Mouse (Mus musculus): ENCODE results near the gene N4bp2. TPM values are rescaled to one million over a fixed set of nuclear protein-coding genes. Genes with fewer than 3 reads are reported as not detected.

Gene N4bp2
- total and polyA plus RNA-seq, 3 experiments = 11.4 to 50.6 (median 12.9) TPM

- peaks cover 0 to 19% of the 10 kb centered on the region in 2 experiments; a peak in 2 of 4 replicates for H3K36me3 ChIP-seq (ENCODE audit: control insufficient read depth in 1 of 2, insufficient read depth in 2 of 2, low read length in 2 of 2)
- H3K79me2 ChIP-seq (ENCODE audit: control insufficient read depth, insufficient read depth, low read length, poor library complexity) = no peaks in the 10 kb centered on the region
- no peak overlapping the region for H3K9ac ChIP-seq (ENCODE audit: control insufficient read depth, low read depth, low read length, poor library complexity, severe bottlenecking)
- TF ChIP-seq RCOR1 (IDR thresholded peaks at IDR 0.05; ENCODE audit: low read depth, low read length) (no peak), EP300 (IDR thresholded peaks at IDR 0.05; ENCODE audit: low read depth in 1 of 2, low read length in 2 of 2) (peak in 1 of 2 experiments; percentile 37; a peak in 2 of 4 replicates), MAX (IDR thresholded peaks at IDR 0.05; ENCODE audit: low read length) (peak; percentile 88), MYC (IDR thresholded peaks at IDR 0.05; ENCODE audit: low read depth, low read length) (peak; percentile 35; the same call in 1 of the 2 replicates), TAL1 (IDR thresholded peaks at IDR 0.05; ENCODE audit: low read length) (no peak)
- DNase-seq (ENCODE audit: low read depth, low spot score) = peak; percentile 64
- H3K4me3 ChIP-seq (ENCODE audit: control insufficient read depth in 1 of 2, insufficient read depth in 1 of 2, low read depth in 2 of 2, low read length in 2 of 2) = no peak overlapping the region
- no peaks in the 10 kb centered on the region for H3K9me3 ChIP-seq (replicated peaks; ENCODE audit: insufficient read depth, low read length)
- H3K27me3 ChIP-seq (ENCODE audit: control insufficient read depth in 1 of 2, insufficient read depth in 2 of 2, low read length in 2 of 2) = no peaks in the 10 kb centered on the region
- H3K27ac ChIP-seq (ENCODE audit: control insufficient read depth, low read depth, low read length) = no peak overlapping the region
- H3K4me1 ChIP-seq (ENCODE audit: control insufficient read depth in 1 of 2, insufficient read depth in 2 of 2, low read length in 2 of 2) = peaks cover 8 to 30% of the 10 kb centered on the region in 2 experiments
Measured at GRCm38 (mm10) chr5:65846534-65846933, 83.2 kb downstream of the N4bp2 start.

- Histone ChIP-seq H3K4me1 (ENCODE audit: control insufficient read depth in 1 of 2, insufficient read depth in 2 of 2, low read length in 2 of 2) (peaks cover 8 to 26% of the 10 kb centered on the region in 2 experiments), H3K79me2 (ENCODE audit: control insufficient read depth, insufficient read depth, low read length, poor library complexity) (no peaks in the 10 kb centered on the region), H3K9ac (ENCODE audit: control insufficient read depth, low read depth, low read length, poor library complexity, severe bottlenecking) (no peak overlapping the region), H3K27me3 (ENCODE audit: control insufficient read depth in 1 of 2, insufficient read depth in 2 of 2, low read length in 2 of 2) (no peaks in the 10 kb centered on the region), H3K36me3 (ENCODE audit: control insufficient read depth in 1 of 2, insufficient read depth in 2 of 2, low read length in 2 of 2) (peaks cover 0 to 15% of the 10 kb centered on the region in 2 experiments; a peak in 2 of 4 replicates), H3K27ac (ENCODE audit: control insufficient read depth, low read depth, low read length) (no peak overlapping the region), H3K9me3 (replicated peaks; ENCODE audit: insufficient read depth, low read length) (no peaks in the 10 kb centered on the region), H3K4me3 (ENCODE audit: control insufficient read depth in 1 of 2, insufficient read depth in 1 of 2, low read depth in 2 of 2, low read length in 2 of 2) (no peak overlapping the region)
- no peak for DNase-seq (ENCODE audit: low read depth, low spot score)
- TF ChIP-seq BHLHE40 (IDR thresholded peaks at IDR 0.05; ENCODE audit: borderline replicate concordance, low read depth, low read length) = no peak
Measured at GRCm38 (mm10) chr5:65846958-65847357, 83.6 kb downstream of the N4bp2 start.

- DNase-seq (ENCODE audit: low read depth, low spot score) = no peak
- TF ChIP-seq POLR2AphosphoS5 (IDR thresholded peaks at IDR 0.05; ENCODE audit: borderline replicate concordance, low read depth, low read length) = no peak
- TF ChIP-seq TCF12 (IDR thresholded peaks at IDR 0.05; ENCODE audit: low read depth, low read length) = no peak
- TF ChIP-seq BHLHE40 (IDR thresholded peaks at IDR 0.05; ENCODE audit: borderline replicate concordance, low read depth, low read length) = no peak
- no peak for TF ChIP-seq NELFE (IDR thresholded peaks at IDR 0.05; ENCODE audit: low read depth, low read length)
- no peak for TF ChIP-seq E2F4 (IDR thresholded peaks at IDR 0.05; ENCODE audit: borderline replicate concordance, low read depth, low read length)
- TF ChIP-seq MEF2A (IDR thresholded peaks at IDR 0.05; ENCODE audit: extremely low read depth, insufficient replicate concordance, low read depth, low read length, poor library complexity, severe bottlenecking) = no peak
- TF ChIP-seq MYC (IDR thresholded peaks at IDR 0.05; ENCODE audit: low read depth, low read length) = no peak
- TF ChIP-seq SMC3 (IDR thresholded peaks at IDR 0.05; ENCODE audit: low read depth, low read length) = no peak
- no peak for TF ChIP-seq RAD21 (IDR thresholded peaks at IDR 0.05; ENCODE audit: low read depth, low read length)
- no peak for TF ChIP-seq CHD1 (IDR thresholded peaks at IDR 0.05; ENCODE audit: low read depth, low read length)
- no peak for TF ChIP-seq GABPA (IDR thresholded peaks at IDR 0.05; ENCODE audit: low read depth, low read length)
Measured at GRCm38 (mm10) chr5:65847656-65848055, 84.3 kb downstream of the N4bp2 start.

More at GRCm38 (mm10) chr5:65847656-65848055, 84.3 kb downstream of the N4bp2 start:
- H3K4me1 ChIP-seq (ENCODE audit: control insufficient read depth in 1 of 2, insufficient read depth in 2 of 2, low read length in 2 of 2) = peaks cover 4 to 19% of the 10 kb centered on the region in 2 experiments
- peaks cover 0 to 8% of the 10 kb centered on the region in 2 experiments; a peak in 2 of 4 replicates for H3K36me3 ChIP-seq (ENCODE audit: control insufficient read depth in 1 of 2, insufficient read depth in 2 of 2, low read length in 2 of 2)
- H3K9ac ChIP-seq (ENCODE audit: control insufficient read depth, low read depth, low read length, poor library complexity, severe bottlenecking) = no peak overlapping the region
- H3K27me3 ChIP-seq (ENCODE audit: control insufficient read depth in 1 of 2, insufficient read depth in 2 of 2, low read length in 2 of 2) = no peaks in the 10 kb centered on the region
- H3K27ac ChIP-seq (ENCODE audit: control insufficient read depth, low read depth, low read length) = no peak overlapping the region
- no peaks in the 10 kb centered on the region for H3K79me2 ChIP-seq (ENCODE audit: control insufficient read depth, insufficient read depth, low read length, poor library complexity)
- no peaks in the 10 kb centered on the region for H3K9me3 ChIP-seq (replicated peaks; ENCODE audit: insufficient read depth, low read length)
- H3K4me3 ChIP-seq (ENCODE audit: control insufficient read depth in 1 of 2, insufficient read depth in 1 of 2, low read depth in 2 of 2, low read length in 2 of 2) = no peak overlapping the region

Measured in MEL (cell line).